Mouse (Mus musculus) spleen, adult 2 months (tissue): Measurements from ENCODE around the gene Cep57.

Experiments
- CTCF ChIP-seq: fragments of 200-500 bp; IDR thresholded peaks from 2 replicates; pipeline ENCODE4 v1.5.1; 2011; ENCODE audit warnings: mild to moderate bottlenecking, inconsistent platforms; ENCODE audit not compliant: insufficient read depth, insufficient read length, insufficient replicate concordance; ENCODE audit errors: extremely low read depth
- POLR2A ChIP-seq: fragments of 200-500 bp; IDR thresholded peaks from 2 replicates; pipeline ENCODE4 v1.6.1; 2011; ENCODE audit warnings: low read depth, low read length, inconsistent platforms

GRCm38 (mm10) chr9:13818369-13818768 is 8.5 kb downstream of the Cep57 start:
- TF ChIP-seq POLR2A (no peak), CTCF (no peak)
